Mouse (Mus musculus) lung, postnatal 0 days (tissue): Measurements from ENCODE around the gene Fndc3b.

Source experiments
- CTCF ChIP-seq: IDR thresholded peaks from 2 replicates; pipeline ENCODE4 v1.5.1; 2016; ENCODE audit warnings: antibody characterized with exemption, mild to moderate bottlenecking
- EP300 ChIP-seq: IDR thresholded peaks from 2 replicates; pipeline ENCODE4 v1.6.1; 2016; ENCODE audit warnings: antibody characterized with exemption, mild to moderate bottlenecking, control low read depth

- TF ChIP-seq EP300: no peak
- no peak for TF ChIP-seq CTCF
Observed at GRCm38 (mm10) chr3:27573458-27573857, 137.6 kb downstream of the Fndc3b start.
